Mouse (Mus musculus) liver, embryonic 18 days (tissue): ENCODE measurements around the gene Fam20c. TPM values are rescaled to one million over a fixed set of nuclear protein-coding genes. Genes with fewer than 3 reads are reported as not detected.

Source experiments
- polyA plus RNA-seq: library from polyadenylated mRNA; depleted of rRNA; stranded (reverse); fragments of >200 nt; gene quantifications from 2 replicates; pipeline ENCODE4 v1.2.3, GENCODE M21; 2012; rRNA removed

The Fam20c gene
- 12.5 and 13.4 TPM in 2 replicates for polyA plus RNA-seq

GRCm38 (mm10) chr5:138754303-138755120 lies at the start of gene Fam20c:
Gene Fam20c, plus strand, starts transcription at chr5:138754514.

GRCm38 (mm10) chr5:138819780-138820179 lies 65.5 kb downstream of the Fam20c start, which contains the start of gene Gm5294:
Gene Gm5294, plus strand, starts transcription at chr5:138820080.

Other genes starting within 250 kb of the Fam20c start
- not detected in 2 replicates for gene 1700123K08Rik, start 189.8 kb upstream of the Fam20c start, polyA plus RNA-seq
- 5.3 and 5.7 TPM in 2 replicates for gene Zfp68, start 134.8 kb upstream of the Fam20c start, polyA plus RNA-seq
- 2.3 and 2.4 TPM in 2 replicates for gene A430033K04Rik, start 131.7 kb upstream of the Fam20c start, polyA plus RNA-seq
- gene Gm5294, start 65.6 kb downstream of the Fam20c start, polyA plus RNA-seq: not detected in 2 replicates
- 1.1 and 1.7 TPM in 2 replicates for gene Pdgfa, start 242.9 kb downstream of the Fam20c start, polyA plus RNA-seq